In the genomic region with DNA sequence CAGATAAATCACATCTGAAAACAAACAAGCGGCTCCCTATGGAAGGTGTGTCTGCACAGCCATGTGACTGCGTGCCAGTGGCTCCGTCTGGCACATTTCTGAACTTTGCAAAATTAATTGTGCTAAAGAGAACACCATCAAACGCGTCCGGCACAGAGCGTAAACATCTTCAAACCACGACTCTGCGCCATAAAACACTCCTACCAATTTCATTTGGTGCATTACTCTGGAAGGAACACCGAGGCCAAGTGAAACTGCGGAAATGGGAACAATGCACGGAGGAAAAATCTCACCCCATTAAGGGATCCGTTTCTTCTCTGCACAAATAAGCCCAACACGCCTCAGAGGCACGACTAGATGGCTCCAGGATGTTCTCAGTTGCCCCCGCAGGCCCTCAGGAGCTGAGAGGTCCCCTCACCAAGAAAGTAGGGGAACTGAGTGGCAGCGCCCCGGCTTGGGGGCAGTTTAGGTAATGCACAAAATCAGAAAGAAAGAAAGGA, we compare ENCODE assay signal across 8 mouse cellular contexts. TPM values are rescaled to one million over a fixed set of nuclear protein-coding genes. Genes with fewer than 3 reads are reported as not detected.
DNase-seq lines count a peak whose midpoint lies in the region; ATAC-seq lines count a peak whose summit lies in the region.

No protein-coding gene starts in this region.

- peak overlapping the region; percentile 90 for H3K27ac ChIP-seq in intestine, embryonic 16.5 days (ENCODE audit: low read length)
- peak overlapping the region; percentile 91 for H3K27ac ChIP-seq in lung, embryonic 16.5 days (ENCODE audit: low read length)

- 1% methylated on average over 18 of the region's 18 CpGs for WGBS in intestine, embryonic 16.5 days
- WGBS in lung, embryonic 16.5 days = 2% methylated on average over 18 of the region's 18 CpGs

- peak overlapping the region; percentile 79 for H3K4me2 ChIP-seq in intestine, embryonic 16.5 days (ENCODE audit: low read depth, low read length)
- H3K4me2 ChIP-seq in lung, embryonic 16.5 days (ENCODE audit: low read depth, low read length) = peak overlapping the region; percentile 94

- peak overlapping the region; percentile 75 for H3K9ac ChIP-seq in intestine, embryonic 16.5 days (ENCODE audit: low read depth, low read length)
- peak overlapping the region; percentile 87 for H3K9ac ChIP-seq in lung, embryonic 16.5 days (ENCODE audit: low read length)

- no peaks in the 10 kb centered on the region for H3K9me3 ChIP-seq in intestine, embryonic 16.5 days (ENCODE audit: control insufficient read depth, low read length)
- H3K9me3 ChIP-seq in lung, embryonic 16.5 days (ENCODE audit: control insufficient read depth, low read length) = no peaks in the 10 kb centered on the region

- no peaks in the 10 kb centered on the region for H3K36me3 ChIP-seq in intestine, embryonic 16.5 days (ENCODE audit: control insufficient read depth, insufficient read depth, low read length)
- no peaks in the 10 kb centered on the region for H3K36me3 ChIP-seq in lung, embryonic 16.5 days (ENCODE audit: control insufficient read depth, insufficient read depth, low read length)

- H3K4me1 ChIP-seq in intestine, embryonic 16.5 days (ENCODE audit: control insufficient read depth, insufficient read depth, low read length) = 0 out of 2 replicates have a peak, but pooled peaks cover 5% of the 10 kb centered on the region
- peaks cover 22% of the 10 kb centered on the region for H3K4me1 ChIP-seq in lung, embryonic 16.5 days (replicated peaks; ENCODE audit: control insufficient read depth, insufficient read depth, low read length)

- 0 out of 2 replicates have a peak, but pooled peaks cover 2% of the 10 kb centered on the region for H3K27me3 ChIP-seq in intestine, embryonic 16.5 days (replicated peaks; ENCODE audit: control insufficient read depth, insufficient read depth, low read length)
- no peaks in the 10 kb centered on the region for H3K27me3 ChIP-seq in lung, embryonic 16.5 days (ENCODE audit: control insufficient read depth, insufficient read depth, low read depth, low read length)

- peak overlapping the region; percentile 71 for H3K4me3 ChIP-seq in intestine, embryonic 16.5 days (ENCODE audit: low read length)
- H3K4me3 ChIP-seq in lung, embryonic 16.5 days (ENCODE audit: low read length) = peak overlapping the region; percentile 89

- peak; percentile 13 for ATAC-seq in intestine, embryonic 16.5 days
- ATAC-seq in lung, embryonic 16.5 days (ENCODE audit: low read depth) = peak; percentile 17; the same call in 1 of the 2 replicates

- DNase-seq in adrenal gland, postnatal 36 days = peak; percentile 40
- no peak for DNase-seq in adrenal gland, adult 2 months
- peak; percentile 21 for DNase-seq in urinary bladder, postnatal 25 days (ENCODE audit: low spot score)
- no peak for DNase-seq in urinary bladder, postnatal 10 days (ENCODE audit: low spot score)
- DNase-seq in testis, postnatal 14 days (ENCODE audit: low spot score) = peak; percentile 26
- no peak for DNase-seq in Muller cell, postnatal 12 days (ENCODE audit: inconsistent ontology term)

RNA-seq across cellular contexts. Expression of a gene that starts 38.3 kb away (rescaled TPM):
- 10 to 100 TPM; 35.8 to 59.6 TPM for total RNA-seq in adrenal gland, postnatal 36 days (2021)
- total RNA-seq in adrenal gland, adult 2 months (2021) = 10 to 100 TPM; 31.3 to 52.2 TPM
- 18.5 and 28.6 TPM in 2 replicates for polyA plus RNA-seq in adrenal gland, adult 2 months (2012; rRNA removed)
- polyA plus RNA-seq in intestine, embryonic 16.5 days (2015; fragmentation: Nextera tagmentation; extraction: Ambion mirVana) = 11.6 and 12.9 TPM in 2 replicates
- polyA plus RNA-seq in lung, embryonic 16.5 days (2015; fragmentation: Nextera tagmentation; extraction: Ambion mirVana) = 22.7 and 26.4 TPM in 2 replicates

Comparison
In these comparisons a context has a peak if more than half of its experiments do, and no peak if none do; other contexts are left out.
1. DNase-seq: peak in adrenal gland, postnatal 36 days (2 of 2), urinary bladder, postnatal 25 days (single experiment) and testis, postnatal 14 days (single experiment); none in adrenal gland, adult 2 months (single experiment), urinary bladder, postnatal 10 days (single experiment) and Muller cell, postnatal 12 days (single experiment).